Mouse (Mus musculus) kidney, postnatal 36 days (tissue): ENCODE measurements around the gene C130026I21Rik.
"Not testable (repeated sequence)": the region's sequence is repeated elsewhere in the genome, so short reads cannot be mapped to it uniquely, and the experiment has no call there.

Experiments
- DNase-seq, 2 experiments: peaks; one replicate each; pipeline ENCODE4 v3.0.0; 2021 to 2022; ENCODE audit warnings: mixed read lengths in 2 of 2

Gene C130026I21Rik

DNA sequence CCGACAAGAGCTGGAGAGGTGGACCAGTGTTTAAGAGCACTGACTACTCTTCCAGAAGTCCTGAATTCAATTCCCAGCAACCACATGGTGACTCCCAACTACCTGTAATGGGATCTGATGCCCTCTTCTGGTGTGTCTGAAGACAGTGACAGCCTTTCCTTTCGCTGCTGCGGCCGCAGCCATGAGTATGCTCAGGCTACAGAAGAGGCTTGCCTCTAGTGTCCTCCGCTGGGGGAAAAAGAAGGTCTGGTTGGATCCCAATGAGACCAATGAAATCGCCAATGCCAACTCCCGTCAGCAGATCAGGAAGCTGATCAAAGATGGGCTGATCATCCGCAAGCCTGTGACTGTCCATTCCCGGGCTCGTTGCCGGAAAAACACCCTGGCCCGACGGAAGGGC is 258.4 kb downstream of the C130026I21Rik start:
- DNase-seq: not testable (repeated sequence)

DNA sequence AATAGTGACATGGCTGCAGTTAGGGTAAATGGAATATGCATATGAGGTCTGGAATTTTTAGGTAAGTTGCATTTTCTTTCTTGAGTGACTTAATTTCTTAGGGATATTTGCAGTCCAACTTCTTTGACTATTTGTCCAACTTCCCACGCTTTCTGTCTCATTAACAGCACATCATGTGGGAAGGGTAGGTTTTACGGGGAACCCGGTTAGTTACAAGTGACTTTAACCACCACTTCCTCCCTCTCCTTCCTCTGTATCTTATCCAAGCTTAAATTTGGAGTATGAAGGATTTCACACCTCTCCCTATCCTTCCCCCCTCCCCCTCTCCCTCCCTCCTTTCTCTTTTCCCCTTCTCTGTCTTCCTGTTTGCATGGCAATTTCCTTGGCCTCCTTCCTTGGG is 259.4 kb downstream of the C130026I21Rik start:
- not testable (repeated sequence) for DNase-seq

DNA sequence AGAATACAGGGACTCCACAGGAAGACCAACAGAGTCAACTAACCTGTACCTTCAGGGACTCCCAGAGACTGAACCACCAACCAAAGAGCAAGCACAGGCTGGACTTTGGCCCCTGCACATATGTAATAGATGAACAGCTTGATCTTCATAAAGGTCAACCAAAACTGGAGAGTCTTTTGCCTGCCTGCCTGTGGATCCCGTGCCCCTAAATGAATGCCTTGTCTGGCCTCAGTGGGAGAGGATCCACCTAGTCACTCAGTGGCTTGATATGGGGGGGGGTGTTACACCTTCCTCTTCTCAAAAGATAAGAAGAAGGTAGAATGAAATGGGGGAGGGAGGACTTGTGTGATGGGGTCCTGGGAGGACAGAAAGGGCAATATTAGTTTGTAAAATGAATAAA is 262.6 kb downstream of the C130026I21Rik start:
- not testable (repeated sequence) for DNase-seq

- not testable (repeated sequence) for DNase-seq
Observed at GRCm38 (mm10) chr1:84999241-84999640, 271.1 kb downstream of the C130026I21Rik start.

DNA sequence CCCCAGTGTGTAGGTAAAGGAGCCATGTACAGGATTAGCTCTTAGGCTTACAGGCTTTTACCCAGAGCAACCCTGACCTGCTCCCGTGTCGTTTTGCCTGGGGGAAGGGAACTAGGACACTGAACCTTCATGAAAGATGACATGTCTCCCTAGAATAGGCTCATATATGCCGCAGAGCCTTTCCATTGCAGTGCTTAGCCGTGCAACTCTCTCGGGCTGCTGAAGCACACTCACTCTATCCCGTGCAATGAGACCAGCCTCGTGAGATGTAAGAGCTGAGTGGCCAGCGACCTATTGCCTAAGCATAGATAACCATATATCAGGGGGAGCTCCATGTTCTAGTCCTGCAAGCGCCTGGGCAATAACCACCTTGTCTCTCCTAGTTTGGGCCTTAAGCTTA is 274.1 kb downstream of the C130026I21Rik start:
- DNase-seq: not testable (repeated sequence)

DNA sequence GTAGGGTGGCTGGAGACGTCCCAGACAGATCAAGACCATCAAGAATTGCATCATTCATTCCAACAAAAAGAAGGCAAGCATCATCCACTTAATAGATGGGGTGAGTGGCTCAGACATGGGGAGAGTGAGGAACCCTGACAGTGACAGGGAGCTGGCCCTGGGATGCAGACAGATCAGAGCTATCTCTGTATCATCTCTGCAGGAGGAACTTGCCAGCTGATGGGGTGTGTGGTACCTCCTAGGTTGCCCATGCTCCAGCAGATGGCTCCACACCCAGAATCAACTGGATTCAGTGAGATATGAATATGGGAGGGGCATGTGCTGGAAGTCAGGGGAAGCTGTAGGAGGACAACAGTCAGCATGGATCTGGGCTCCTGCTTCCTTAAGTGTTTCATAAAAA is 275.9 kb downstream of the C130026I21Rik start:
- peak in 1 of 2 experiments; percentile 2 for DNase-seq

GRCm38 (mm10) chr1:84993688-84994319 is 276.6 kb downstream of the C130026I21Rik start:
- DNase-seq: not testable (repeated sequence)

DNA sequence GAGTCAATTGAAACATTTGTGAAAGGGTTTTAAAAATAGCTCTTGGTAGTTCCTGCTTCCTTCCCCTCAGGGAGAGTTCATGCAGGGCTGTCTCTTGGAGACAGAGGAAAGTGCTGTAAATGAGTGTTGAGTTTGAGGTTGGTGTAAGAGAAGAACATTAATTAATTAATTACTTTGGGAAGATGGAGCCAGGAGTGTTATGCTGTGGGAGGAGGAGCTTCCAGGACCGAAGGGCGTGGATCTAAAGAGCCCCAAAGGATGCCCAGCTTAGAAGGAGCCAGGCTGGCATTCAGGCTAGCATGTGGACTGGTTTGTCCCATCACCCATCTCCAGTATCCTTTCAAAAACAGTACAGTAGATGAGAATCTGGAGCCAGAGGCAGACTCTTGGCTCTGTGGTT is 277.1 kb downstream of the C130026I21Rik start:
- DNase-seq: not testable (repeated sequence)

- not testable (repeated sequence) for DNase-seq
Observed at GRCm38 (mm10) chr1:84992827-84993226, 277.5 kb downstream of the C130026I21Rik start.

GRCm38 (mm10) chr1:84989044-84989443 is 281.3 kb downstream of the C130026I21Rik start:
- not testable (repeated sequence) for DNase-seq

- not testable (repeated sequence) for DNase-seq
Observed at GRCm38 (mm10) chr1:84987729-84988128, 282.6 kb downstream of the C130026I21Rik start.

- not testable (repeated sequence) for DNase-seq
Observed at GRCm38 (mm10) chr1:84961779-84962178, 308.6 kb downstream of the C130026I21Rik start.

DNA sequence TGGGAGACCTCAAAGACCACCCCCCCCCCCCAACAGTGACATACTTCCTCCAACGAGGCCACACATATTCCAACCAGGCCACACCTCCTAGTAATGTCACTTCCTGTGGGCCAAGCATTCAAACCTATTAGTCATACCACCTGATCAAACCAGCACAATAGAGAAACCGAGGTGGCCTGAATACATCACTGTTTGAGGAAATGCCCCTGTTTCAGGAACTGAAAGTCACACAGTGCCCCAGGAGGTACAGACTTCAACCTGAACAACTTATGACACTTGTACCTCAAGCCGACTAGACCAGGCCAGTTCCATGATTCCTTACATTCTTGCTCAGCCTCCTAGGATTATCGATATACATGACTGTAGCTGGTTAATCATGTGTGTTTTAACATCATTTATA is 312.7 kb downstream of the C130026I21Rik start:
- not testable (repeated sequence) for DNase-seq

GRCm38 (mm10) chr1:84956771-84957170 is 313.6 kb downstream of the C130026I21Rik start:
- DNase-seq: not testable (repeated sequence)

- peak; percentile 54 to 66 for DNase-seq
Observed at GRCm38 (mm10) chr1:84952456-84953181, 317.7 kb downstream of the C130026I21Rik start.

- no peak for DNase-seq
Observed at GRCm38 (mm10) chr1:84951566-84951965, 318.8 kb downstream of the C130026I21Rik start.

DNA sequence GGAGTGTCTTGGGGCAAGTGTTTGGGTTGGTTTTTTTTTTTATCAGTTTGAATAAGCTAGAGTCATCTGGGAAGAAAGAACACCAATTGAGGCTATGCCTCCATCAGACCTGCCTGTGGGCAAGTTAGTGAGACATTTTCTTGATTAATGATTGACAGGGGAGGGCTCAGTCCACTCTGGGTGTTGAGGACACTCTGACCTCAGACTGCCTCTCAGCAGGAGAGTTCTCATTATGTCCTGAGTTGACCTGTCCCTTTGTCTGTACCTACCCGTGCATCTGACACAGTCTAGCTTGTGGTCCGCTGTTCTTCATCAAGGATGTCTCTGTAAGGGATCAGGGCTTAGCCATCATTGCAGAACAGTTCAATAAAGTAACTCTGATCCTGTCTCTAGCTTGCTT is 323.0 kb downstream of the C130026I21Rik start:
- peak; percentile 63 to 90 for DNase-seq

GRCm38 (mm10) chr1:84945950-84946349 is 324.4 kb downstream of the C130026I21Rik start:
- peak; percentile 55 to 76 for DNase-seq

- no peak for DNase-seq
Observed at GRCm38 (mm10) chr1:84943549-84943948, 326.8 kb downstream of the C130026I21Rik start.
